Mouse (Mus musculus) adrenal gland, adult 18-20 months (tissue): ENCODE measurements around the gene Rhbdf2. TPM values are rescaled to one million over a fixed set of nuclear protein-coding genes. Genes with fewer than 3 reads are reported as not detected.

ENCODE experiments used
- DNase-seq, 2 experiments: peaks; one replicate each; pipeline ENCODE4 v3.0.0; 2021 to 2022; ENCODE audit warnings: low spot score in 2 of 2
- total RNA-seq, 2 experiments: library from RNA; stranded (reverse); gene quantifications; 1 replicate in 1 of 2; 2 replicates in 1 of 2; pipeline ENCODE4 v1.2.3; 2021

The Rhbdf2 gene
- total RNA-seq, 2 experiments from 2014 or later = 12.1 to 17.6 TPM

- no peak for DNase-seq
Observed at GRCm38 (mm10) chr11:116554171-116554878, 72.5 kb downstream of the Rhbdf2 start.

- no peak for DNase-seq
Observed at GRCm38 (mm10) chr11:116552194-116552593, 74.6 kb downstream of the Rhbdf2 start.

GRCm38 (mm10) chr11:116550748-116551147 is 76.1 kb downstream of the Rhbdf2 start:
- no peak for DNase-seq

- DNase-seq = no peak
Observed at GRCm38 (mm10) chr11:116549273-116550038, 77.4 kb downstream of the Rhbdf2 start.

GRCm38 (mm10) chr11:116548780-116549179 is 78.0 kb downstream of the Rhbdf2 start:
- no peak for DNase-seq

Other genes starting within 250 kb of the Rhbdf2 start
- 1 to 10 TPM; 3.7 to 6.8 TPM for gene Rnf157, start 214.0 kb downstream of the Rhbdf2 start, total RNA-seq
- 10 to 100 TPM; 19.1 to 22.5 TPM for gene Ubald2, start 192.9 kb downstream of the Rhbdf2 start, total RNA-seq
- not detected for gene Qrich2, start 160.8 kb downstream of the Rhbdf2 start, total RNA-seq
- gene Prpsap1, start 132.8 kb downstream of the Rhbdf2 start, total RNA-seq = 100 to 1,000 TPM in 1 of 2 experiments, 10 to 100 TPM in 1; 67.7 to 102 TPM
- gene Sphk1, start 96.1 kb downstream of the Rhbdf2 start, total RNA-seq = 1 to 10 TPM; 1.9 to 2.5 TPM
- gene Ube2o, start 45.6 kb downstream of the Rhbdf2 start, total RNA-seq = 10 to 100 TPM; 27.6 to 29.0 TPM
- gene Aanat, start 40.6 kb downstream of the Rhbdf2 start, total RNA-seq = not detected
- gene Prcd, start 26.5 kb upstream of the Rhbdf2 start, total RNA-seq = 10 to 100 TPM; 12.5 to 13.2 TPM
- gene Cygb, start 27.3 kb upstream of the Rhbdf2 start, total RNA-seq = 10 to 100 TPM; 26.0 to 42.7 TPM
- under 1 TPM in 1 of 2 experiments, not detected in 1; 0.32 TPM for gene St6galnac1, start 148.5 kb upstream of the Rhbdf2 start, total RNA-seq
- gene Mxra7, start 201.0 kb upstream of the Rhbdf2 start, total RNA-seq = 10 to 100 TPM; 44.3 to 55.9 TPM
- 10 to 100 TPM; 32.2 to 32.7 TPM for gene Mettl23, start 216.3 kb upstream of the Rhbdf2 start, total RNA-seq
- 10 to 100 TPM; 42.2 to 52.6 TPM for gene Jmjd6, start 216.4 kb upstream of the Rhbdf2 start, total RNA-seq
- 10 to 100 TPM; 39.3 to 42.3 TPM for gene Mfsd11, start 225.4 kb upstream of the Rhbdf2 start, total RNA-seq
- 100 to 1,000 TPM; 228 to 275 TPM for gene Srsf2, start 226.1 kb upstream of the Rhbdf2 start, total RNA-seq